Mouse (Mus musculus): ENCODE results near the gene Pdk1. TPM values are rescaled to one million over a fixed set of nuclear protein-coding genes. Genes with fewer than 3 reads are reported as not detected.
"Not testable (repeated sequence)": the region's sequence is repeated elsewhere in the genome, so short reads cannot be mapped to it uniquely, and the experiment has no call there.

The Pdk1 gene
- total RNA-seq, 4 experiments from 2014 or later = 60.8 to 70.6 (median 68.1) TPM

- peak; percentile 9 to 19 for DNase-seq (ENCODE audit: low spot score in 2 of 2)
These were observed 674 bp downstream of the Pdk1 start for GRCm38 (mm10) chr2:71873474-71874322.

- DNase-seq (ENCODE audit: low spot score in 2 of 2) = no peak
These were observed 1.4 kb downstream of the Pdk1 start for GRCm38 (mm10) chr2:71874422-71874821.

DNA sequence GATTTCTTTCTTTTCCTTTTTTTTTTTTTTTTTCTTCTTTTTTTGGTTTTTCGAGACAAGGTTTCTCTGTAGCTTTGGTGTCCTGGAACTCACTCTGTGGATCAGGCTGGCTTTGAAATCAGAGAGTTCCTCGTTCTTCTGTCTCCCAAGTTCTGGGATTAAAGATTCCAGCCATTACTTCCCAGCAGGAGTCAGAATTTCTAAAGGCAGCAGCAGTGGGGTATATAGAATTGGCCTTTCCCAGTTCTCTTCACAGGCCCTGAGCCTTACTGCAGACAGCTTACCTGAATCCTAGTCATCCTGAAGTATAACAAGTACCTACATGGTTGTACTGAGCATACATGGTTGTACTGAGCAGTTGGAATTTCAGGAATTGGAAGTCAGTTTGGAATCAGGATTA is 1.8 kb downstream of the Pdk1 start:
- DNase-seq (ENCODE audit: low spot score in 2 of 2) = no peak

- DNase-seq (ENCODE audit: low spot score in 2 of 2) = no peak
These were observed 4.8 kb downstream of the Pdk1 start for GRCm38 (mm10) chr2:71877865-71878264.

DNA sequence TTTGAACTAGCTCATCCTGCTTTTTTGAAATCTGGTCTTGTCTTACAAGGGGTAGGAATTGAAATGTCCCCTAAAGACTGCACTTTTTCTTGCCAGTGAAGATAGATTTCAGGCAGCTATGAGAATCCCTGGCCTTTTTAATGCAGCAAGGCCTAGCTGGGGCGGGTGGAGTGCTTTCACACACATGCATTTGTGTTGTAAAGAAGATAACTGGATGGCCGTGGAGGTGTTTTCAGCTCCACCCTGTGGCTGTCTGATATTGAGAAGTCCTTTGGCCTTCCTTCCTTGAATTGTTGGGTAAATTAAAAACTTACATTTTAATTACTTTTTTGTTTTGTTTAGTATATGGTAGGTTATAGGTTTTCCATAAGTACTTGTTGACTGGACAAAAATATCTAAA is 5.4 kb downstream of the Pdk1 start:
- DNase-seq (ENCODE audit: low spot score in 2 of 2) = no peak

DNA sequence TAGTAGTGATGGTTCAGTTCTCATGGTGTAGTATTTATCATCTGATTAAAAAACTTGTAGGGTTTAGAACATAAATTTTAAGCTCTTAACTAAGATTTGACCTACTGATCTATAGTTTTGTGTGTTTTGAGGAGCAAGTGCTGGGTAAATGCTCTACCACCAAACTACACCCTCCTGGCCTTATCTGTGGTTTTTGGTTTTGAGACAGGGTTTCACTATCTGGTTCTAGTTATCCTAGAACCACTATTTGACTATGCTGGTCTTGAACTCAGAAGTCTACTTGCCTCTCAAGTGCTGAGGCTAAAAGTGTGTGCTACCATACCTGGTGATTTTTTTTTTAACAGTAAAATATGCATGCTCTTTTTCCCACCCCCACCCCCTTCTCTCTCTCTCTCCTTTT is 5.9 kb downstream of the Pdk1 start:
- no peak for DNase-seq (ENCODE audit: low spot score in 2 of 2)

DNA sequence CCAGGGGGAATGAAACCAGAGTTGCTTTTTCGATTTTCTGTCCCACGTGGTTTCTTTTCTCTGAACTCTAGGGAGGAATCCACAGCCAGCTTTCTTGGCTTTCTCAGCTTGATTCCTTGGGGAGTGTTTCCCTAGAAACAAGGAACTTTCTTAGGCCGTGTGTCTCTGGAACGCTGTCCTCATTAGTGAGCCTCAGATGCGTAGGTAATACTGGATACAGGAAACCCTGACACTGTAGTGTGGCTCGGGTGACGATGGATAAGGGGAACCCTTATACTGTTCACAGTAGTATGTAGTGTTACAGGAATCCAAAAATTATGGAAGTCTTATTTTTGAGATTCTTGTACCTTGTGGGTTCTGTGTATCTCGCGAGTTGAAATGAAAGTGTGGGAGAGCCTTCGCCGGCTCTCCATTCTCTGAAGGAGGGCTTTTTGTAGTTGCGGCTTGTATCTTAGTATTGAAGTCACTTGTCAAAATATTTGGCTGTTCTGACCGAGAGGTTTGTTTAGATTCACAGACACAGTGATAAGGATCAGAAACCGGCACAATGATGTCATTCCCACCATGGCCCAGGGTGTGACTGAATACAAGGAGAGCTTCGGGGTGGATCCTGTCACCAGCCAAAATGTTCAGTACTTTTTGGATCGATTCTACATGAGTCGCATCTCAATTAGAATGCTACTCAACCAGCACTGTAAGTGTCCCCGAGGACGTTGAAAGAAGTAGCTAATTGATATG is 10.1 kb downstream of the Pdk1 start:
- no peak for DNase-seq (ENCODE audit: low spot score in 2 of 2)

DNA sequence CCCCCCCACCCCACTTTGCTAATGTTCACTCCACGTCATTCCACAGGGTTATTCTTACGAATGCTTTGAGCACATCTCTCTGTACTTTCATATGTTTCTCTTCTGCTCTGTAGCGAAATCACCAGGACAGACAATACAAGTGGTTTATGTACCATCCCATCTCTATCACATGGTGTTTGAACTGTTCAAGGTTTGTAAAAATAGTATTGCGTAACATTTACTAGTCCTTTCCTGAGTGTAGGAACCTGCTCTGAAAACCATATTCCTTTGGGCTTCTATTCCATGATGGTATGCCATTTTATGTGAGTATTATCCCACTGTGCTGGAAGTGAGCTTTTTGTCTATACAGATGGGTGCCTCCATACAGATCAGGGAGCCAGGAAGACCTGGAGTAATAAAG is 14.2 kb downstream of the Pdk1 start:
- DNase-seq (ENCODE audit: low spot score in 2 of 2) = no peak

GRCm38 (mm10) chr2:71888437-71888836 is 15.4 kb downstream of the Pdk1 start:
- no peak for DNase-seq (ENCODE audit: low spot score in 2 of 2)

- DNase-seq (ENCODE audit: low spot score in 2 of 2) = no peak
These were observed 18.5 kb downstream of the Pdk1 start for GRCm38 (mm10) chr2:71891536-71891935.

GRCm38 (mm10) chr2:71892741-71893349 is 19.8 kb downstream of the Pdk1 start:
- no peak for DNase-seq (ENCODE audit: low spot score in 2 of 2)

GRCm38 (mm10) chr2:71895596-71896286 is 22.7 kb downstream of the Pdk1 start:
- DNase-seq (ENCODE audit: low spot score in 2 of 2) = no peak

DNA sequence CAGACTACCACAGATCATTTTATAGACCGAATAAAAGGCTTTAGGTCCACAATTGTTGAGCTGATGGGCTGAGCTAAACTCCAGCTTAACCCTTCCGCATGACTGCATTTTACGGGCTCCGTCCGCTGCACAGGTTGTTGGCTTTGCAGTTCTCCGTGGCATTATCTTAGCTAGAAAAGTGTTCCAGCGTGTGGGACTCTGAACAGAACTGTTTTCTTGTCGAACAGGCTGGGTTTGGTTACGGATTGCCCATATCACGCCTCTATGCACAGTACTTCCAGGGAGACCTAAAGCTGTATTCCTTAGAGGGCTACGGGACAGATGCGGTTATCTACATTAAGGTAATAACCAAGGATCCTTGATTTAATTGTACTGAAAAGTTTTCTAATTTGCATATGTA is 24.4 kb downstream of the Pdk1 start:
- no peak for DNase-seq (ENCODE audit: low spot score in 2 of 2)

DNA sequence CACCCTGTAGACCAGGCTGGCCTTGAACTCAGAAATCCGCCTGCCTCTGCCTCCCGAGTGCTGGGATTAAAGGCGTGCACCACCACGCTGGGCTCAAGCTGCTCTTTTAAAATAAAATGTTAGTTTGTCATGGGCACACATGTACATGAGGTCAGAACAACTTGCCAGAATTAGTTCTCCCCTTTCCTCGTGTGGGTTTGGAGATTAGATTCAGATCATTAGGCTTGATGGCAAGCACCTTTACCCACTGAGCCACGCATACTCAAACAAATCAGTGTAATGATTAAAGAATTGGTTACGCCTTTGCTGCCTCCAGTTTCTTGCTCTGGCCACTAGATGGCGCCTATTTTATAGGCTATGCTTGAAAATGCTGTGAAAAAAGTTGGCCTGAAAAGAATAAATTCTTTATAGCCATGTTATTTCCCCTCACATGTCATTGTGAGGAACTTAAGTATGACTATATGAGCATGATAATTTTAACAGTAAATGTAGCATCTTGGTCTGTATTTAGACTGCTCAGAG is 25.4 kb downstream of the Pdk1 start:
- no peak for DNase-seq (ENCODE audit: low spot score in 2 of 2)

DNA sequence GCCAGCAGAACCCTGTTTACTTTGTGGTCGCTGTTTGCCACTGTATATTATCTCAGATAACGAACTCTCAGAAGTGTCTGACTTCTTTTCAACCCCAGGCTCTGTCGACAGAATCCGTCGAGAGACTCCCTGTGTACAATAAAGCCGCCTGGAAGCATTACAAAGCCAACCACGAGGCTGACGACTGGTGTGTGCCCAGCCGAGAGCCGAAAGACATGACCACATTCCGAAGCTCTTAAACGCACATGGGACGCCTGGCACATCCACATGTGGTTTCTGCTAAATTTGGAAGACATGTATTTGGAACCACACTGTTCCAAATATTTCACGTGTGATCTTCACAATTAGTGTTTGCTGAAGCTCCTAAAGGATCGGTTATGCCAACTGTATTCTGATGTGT is 26.9 kb downstream of the Pdk1 start:
- no peak for DNase-seq (ENCODE audit: low spot score in 2 of 2)

DNA sequence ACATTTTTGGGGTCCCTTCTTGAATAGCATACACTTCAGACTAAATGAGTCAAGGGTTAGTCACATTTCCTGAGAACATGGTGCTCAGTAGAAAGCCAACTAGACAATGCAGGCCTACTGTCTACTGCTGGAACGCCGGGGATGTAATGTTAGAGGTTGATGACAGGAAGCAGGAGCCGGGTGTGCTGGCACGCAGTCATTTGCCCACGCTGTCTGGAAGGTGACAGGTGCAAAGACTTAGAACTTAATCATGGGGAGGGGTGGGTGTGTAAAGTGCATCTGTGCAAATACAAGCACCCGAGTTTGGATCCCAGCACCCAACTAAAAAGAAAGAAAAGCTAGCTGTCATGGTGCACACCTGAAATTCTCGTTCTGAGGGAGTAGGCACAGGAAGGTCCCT is 32.1 kb downstream of the Pdk1 start:
- no peak for DNase-seq (ENCODE audit: low spot score in 2 of 2)

GRCm38 (mm10) chr2:71906356-71906755 is 33.3 kb downstream of the Pdk1 start:
- not testable (repeated sequence) for DNase-seq (ENCODE audit: low spot score in 2 of 2)

- no peak for DNase-seq (ENCODE audit: low spot score in 2 of 2)
These were observed 40.9 kb downstream of the Pdk1 start for GRCm38 (mm10) chr2:71913911-71914310.

- DNase-seq (ENCODE audit: low spot score in 2 of 2) = peak in 1 of 2 experiments; percentile 13
These were observed 46.2 kb downstream of the Pdk1 start for GRCm38 (mm10) chr2:71919227-71919647.

DNA sequence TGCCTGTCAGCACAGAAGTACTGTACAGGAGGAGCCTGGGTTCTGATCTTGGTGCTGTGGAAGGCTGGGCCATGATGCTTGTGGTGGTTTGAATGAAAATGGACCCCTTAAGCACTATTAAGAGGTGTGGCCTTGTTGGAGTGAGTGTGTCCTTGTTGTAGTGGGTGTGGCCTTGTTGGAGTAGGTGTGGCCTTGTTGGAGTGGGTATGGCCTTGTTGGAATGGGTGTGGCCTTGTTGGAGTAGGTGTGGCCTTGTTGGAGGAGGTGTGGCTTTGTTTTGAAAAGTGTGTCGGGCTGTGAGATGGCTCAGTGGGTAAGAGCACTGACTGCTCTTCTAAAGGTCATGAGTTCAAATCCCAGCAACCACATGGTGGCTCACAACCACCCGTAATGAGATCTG is 51.9 kb downstream of the Pdk1 start:
- DNase-seq (ENCODE audit: low spot score in 2 of 2) = not testable (repeated sequence)

- no peak for DNase-seq (ENCODE audit: low spot score in 2 of 2)
These were observed 61.0 kb downstream of the Pdk1 start for GRCm38 (mm10) chr2:71934046-71934445.
